Mouse (Mus musculus) limb, embryonic 14.5 days (tissue): ENCODE data around the gene Thg1l. TPM values are rescaled to one million over a fixed set of nuclear protein-coding genes. Genes with fewer than 3 reads are reported as not detected.
A peak's percentile ranks its signal among the peaks of the same experiment; 100 is the strongest.

Experiments used
- ATAC-seq: fragments of 200-750 bp; cut with Nextera tagmentation; 2 replicates; pipeline ENCODE4 v1.8.0; 2017; ENCODE audit warnings: low read depth, moderate number of reproducible peaks, moderate TSS enrichment; ENCODE audit not compliant: low FRiP score
- DNase-seq: peaks from one replicate; pipeline ENCODE4 v3.0.0-alpha.2; 2015; ENCODE audit warnings: low spot score
- H3K27ac ChIP-seq: fragments of 300-500 bp; sonication (generic); replicated peaks from 2 replicates; pipeline ENCODE4 v1.5.1; 2014; ENCODE audit warnings: low read depth, mild to moderate bottlenecking, low read length, moderate library complexity, mixed read lengths
- H3K27me3 ChIP-seq: fragments of 300-500 bp; sonication (generic); 2 replicates; pipeline ENCODE4 v1.6.1; 2014; ENCODE audit warnings: low read length, mixed read lengths; ENCODE audit not compliant: control insufficient read depth, insufficient read depth
- H3K36me3 ChIP-seq: fragments of 300-500 bp; sonication (generic); 2 replicates; pipeline ENCODE4 v1.6.1; 2014; ENCODE audit warnings: mild to moderate bottlenecking, low read length, moderate library complexity, mixed read lengths; ENCODE audit not compliant: control insufficient read depth, insufficient read depth
- H3K4me1 ChIP-seq: fragments of 300-500 bp; sonication (generic); 2 replicates; pipeline ENCODE4 v1.6.1; 2014; ENCODE audit warnings: antibody characterized with exemption, low read length, mixed read lengths; ENCODE audit not compliant: control insufficient read depth, insufficient read depth
- H3K4me2 ChIP-seq: fragments of 300-500 bp; sonication (generic); replicated peaks from 2 replicates; pipeline ENCODE4 v1.6.1; 2014; ENCODE audit warnings: low read depth, mild to moderate bottlenecking, low read length, moderate library complexity; ENCODE audit not compliant: severe bottlenecking
- H3K4me3 ChIP-seq: fragments of 300-500 bp; sonication (generic); replicated peaks from 2 replicates; pipeline ENCODE4 v1.5.1; 2014; ENCODE audit warnings: low read length
- H3K9ac ChIP-seq: fragments of 300-500 bp; sonication (generic); 2 replicates; pipeline ENCODE4 v1.6.1; 2014; ENCODE audit warnings: mild to moderate bottlenecking, low read depth, low read length, moderate library complexity; ENCODE audit not compliant: severe bottlenecking
- H3K9me3 ChIP-seq: fragments of 300-500 bp; sonication (generic); 2 replicates; pipeline ENCODE4 v1.6.1; 2016; ENCODE audit warnings: low read length; ENCODE audit not compliant: control insufficient read depth
- POLR2A ChIP-seq: fragments of 200-500 bp; IDR thresholded peaks from 2 replicates; pipeline ENCODE4 v1.8.0; 2012; ENCODE audit warnings: inconsistent platforms, mild to moderate bottlenecking, moderate library complexity, borderline replicate concordance; ENCODE audit not compliant: insufficient read depth, insufficient read length; ENCODE audit errors: extremely low read depth
- WGBS: fragments of 180-500 bp; shearing (Covaris S2); extraction: QIAGEN DNeasy Blood & Tissue Kit; methylation state at CpG from one replicate; pipeline ENCODE4 v1.1.7; 2014; 5-methylcytosine and 5-hydroxymethylcytosine counted together
- polyA plus RNA-seq, 2 experiments: library from polyadenylated mRNA; depleted of rRNA in 1 of 2; stranded (reverse) in 1 of 2; unstranded in 1 of 2; fragments of >200 nt; fragmentation: Nextera tagmentation in 1 of 2; extraction: Ambion mirVana in 1 of 2; gene quantifications; 2 replicates each; pipeline versions ENCODE4 v1.2.1 to v1.2.3; 2012 to 2014

Gene Thg1l
- polyA plus RNA-seq, 2 experiments: 11.2 to 15.0 TPM

DNA sequence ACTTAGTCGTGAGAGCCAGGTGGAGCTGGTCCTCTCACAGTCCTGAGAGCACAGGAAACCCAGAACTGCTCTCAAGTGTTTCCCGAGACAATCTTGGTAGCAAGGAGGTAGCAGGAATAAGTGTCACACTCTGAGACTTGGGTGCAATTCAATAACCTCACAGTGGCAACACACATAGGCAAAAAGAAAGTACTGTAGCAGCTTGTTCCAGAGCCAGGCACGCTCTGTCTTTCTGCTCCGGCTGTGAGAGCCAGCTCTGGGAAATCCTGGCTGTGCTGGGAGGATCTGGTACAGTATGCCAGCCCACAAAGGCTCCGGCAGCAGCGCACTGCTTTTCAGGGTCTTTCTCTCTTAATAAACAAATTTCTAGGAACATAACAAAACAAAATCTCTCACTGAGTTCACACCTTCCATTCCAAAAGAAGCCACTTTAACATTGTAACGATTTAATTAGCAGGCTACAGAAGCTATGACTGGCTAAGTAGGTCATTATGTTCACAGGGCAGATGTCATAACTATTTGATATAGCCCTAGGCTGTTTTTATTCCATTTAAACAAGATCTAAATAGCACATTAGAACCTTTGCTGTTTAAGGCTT, 12.1 kb downstream of the Thg1l start:
- peak overlapping the region; percentile 83 for H3K9ac ChIP-seq
- H3K27ac ChIP-seq: no peak overlapping the region
- no peak for TF ChIP-seq POLR2A
- peak overlapping the region; percentile 82 for H3K4me3 ChIP-seq
- H3K4me1 ChIP-seq: peaks cover 8% of the 10 kb centered on the region; the same call in 1 of the 2 replicates
- no peaks in the 10 kb centered on the region for H3K27me3 ChIP-seq
- WGBS: 46% methylated on average over 7 of the region's 7 CpGs
- peak overlapping the region; percentile 90 for H3K4me2 ChIP-seq
- H3K9me3 ChIP-seq: no peaks in the 10 kb centered on the region
- DNase-seq: no peak
- no peak for ATAC-seq
- H3K36me3 ChIP-seq: peaks cover 7% of the 10 kb centered on the region; the same call in 1 of the 2 replicates

GRCm38 (mm10) chr11:45942281-45942680, 13.0 kb downstream of the Thg1l start:
- H3K4me3 ChIP-seq: no peak overlapping the region
- H3K27me3 ChIP-seq: no peaks in the 10 kb centered on the region
- no peaks in the 10 kb centered on the region; the same call in 1 of the 2 replicates for H3K36me3 ChIP-seq
- DNase-seq (no peak), ATAC-seq (no peak)
- WGBS: 84% methylated on average over 7 of the region's 7 CpGs
- no peak overlapping the region for H3K4me2 ChIP-seq
- no peaks in the 10 kb centered on the region for H3K9me3 ChIP-seq
- H3K4me1 ChIP-seq: peaks cover 8% of the 10 kb centered on the region; the same call in 1 of the 2 replicates
- TF ChIP-seq POLR2A: no peak
- no peak overlapping the region for H3K27ac ChIP-seq
- H3K9ac ChIP-seq: no peak overlapping the region

DNA sequence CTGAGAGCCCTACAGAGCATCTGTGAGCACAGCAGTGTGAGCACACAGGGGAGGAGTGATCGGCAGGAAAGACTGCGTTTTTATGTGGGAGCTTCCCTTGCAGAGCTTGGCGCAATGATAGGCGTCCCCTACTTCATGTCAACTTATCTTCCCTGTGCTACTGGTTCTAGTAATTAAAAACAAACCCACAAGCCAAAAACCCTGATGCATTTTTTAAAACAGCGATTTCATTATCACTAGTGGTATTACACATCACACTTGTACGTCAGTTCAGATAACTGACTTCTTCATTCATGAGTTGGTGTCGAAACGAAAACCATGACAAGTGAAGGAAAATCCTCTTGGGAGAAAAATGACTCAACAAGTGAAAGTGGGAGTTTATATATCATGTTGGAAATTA, 16.4 kb downstream of the Thg1l start:
- H3K27ac ChIP-seq: no peak overlapping the region
- 93% methylated on average over 8 of the region's 8 CpGs for WGBS
- TF ChIP-seq POLR2A: no peak

GRCm38 (mm10) chr11:45937478-45937877, 17.8 kb downstream of the Thg1l start:
- Histone ChIP-seq H3K4me3 (no peak overlapping the region), H3K4me2 (no peak overlapping the region), H3K9ac (no peak overlapping the region), H3K4me1 (no peaks in the 10 kb centered on the region), H3K27me3 (no peaks in the 10 kb centered on the region), H3K27ac (no peak overlapping the region), H3K36me3 (peaks cover 34% of the 10 kb centered on the region), H3K9me3 (no peaks in the 10 kb centered on the region)
- DNase-seq (no peak), ATAC-seq (no peak)
- no peak for TF ChIP-seq POLR2A
- WGBS: 95% methylated on average over 8 of the region's 8 CpGs

More for the DNA sequence above, 16.4 kb downstream of the Thg1l start:
- H3K9ac ChIP-seq: no peak overlapping the region
- no peaks in the 10 kb centered on the region for H3K27me3 ChIP-seq
- no peak overlapping the region for H3K4me3 ChIP-seq
- no peaks in the 10 kb centered on the region for H3K9me3 ChIP-seq
- no peak for DNase-seq
- no peak for ATAC-seq
- H3K4me1 ChIP-seq: peaks cover 8% of the 10 kb centered on the region; the same call in 1 of the 2 replicates
- H3K36me3 ChIP-seq: peaks cover 20% of the 10 kb centered on the region
- H3K4me2 ChIP-seq: no peak overlapping the region

DNA sequence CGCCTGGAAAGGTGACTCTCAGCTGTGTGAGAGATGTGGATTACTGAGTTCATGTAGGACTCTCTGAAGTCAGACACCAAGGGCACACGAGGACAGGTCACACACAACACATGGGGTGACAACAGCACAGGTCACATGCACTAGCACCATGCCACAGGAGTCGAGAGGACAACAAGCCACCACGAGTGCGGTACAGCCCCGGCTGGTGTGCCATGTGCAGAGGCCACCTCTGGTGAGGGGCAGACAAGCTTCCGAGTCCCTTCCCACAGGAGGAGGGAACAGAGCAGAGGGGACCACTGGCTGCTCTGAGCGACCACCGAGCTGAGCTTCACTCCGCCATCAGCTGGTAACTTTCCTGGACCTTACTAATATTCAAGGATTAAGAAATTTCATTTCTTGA, 22.5 kb downstream of the Thg1l start:
- 89% methylated on average over 10 of the region's 10 CpGs for WGBS
- TF ChIP-seq POLR2A: no peak
- no peak for DNase-seq
- H3K9ac ChIP-seq: no peak overlapping the region
- ATAC-seq: no peak
- no peak overlapping the region for H3K27ac ChIP-seq
- H3K36me3 ChIP-seq: peaks cover 58% of the 10 kb centered on the region
- H3K4me2 ChIP-seq: no peak overlapping the region
- H3K4me3 ChIP-seq: no peak overlapping the region
- H3K4me1 ChIP-seq: no peaks in the 10 kb centered on the region
- no peaks in the 10 kb centered on the region for H3K27me3 ChIP-seq
- no peaks in the 10 kb centered on the region for H3K9me3 ChIP-seq
